Mouse (Mus musculus) kidney, postnatal 10 days (tissue): Measurements from ENCODE around the gene Ntm.

Experiments used
- DNase-seq: peaks from one replicate; pipeline ENCODE4 v3.0.0; 2021; ENCODE audit warnings: mixed read lengths

The Ntm gene

DNA sequence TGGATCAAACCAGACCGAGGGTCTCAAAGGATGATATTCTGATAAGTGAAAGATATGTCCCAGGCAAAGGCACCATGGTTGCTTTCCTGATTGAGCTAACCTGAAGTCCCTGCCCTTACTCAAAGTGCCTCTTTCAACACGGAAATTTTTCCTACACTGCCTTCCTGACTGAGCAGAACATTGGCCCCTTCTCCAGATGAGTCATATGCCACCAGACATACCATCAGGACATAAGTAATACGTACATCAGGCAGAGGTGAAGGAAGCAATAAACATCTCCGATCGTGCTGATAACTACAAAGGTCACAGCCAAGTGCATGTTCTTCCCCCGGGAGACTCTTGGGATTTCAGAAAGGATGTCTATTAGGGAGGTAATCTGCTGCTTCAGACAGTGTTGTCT is 693.0 kb downstream of the Ntm start:
- DNase-seq: no peak

GRCm38 (mm10) chr9:29269277-29269646 is 693.7 kb downstream of the Ntm start:
- no peak for DNase-seq

- DNase-seq: no peak
Observed at GRCm38 (mm10) chr9:29268583-29269276, 694.2 kb downstream of the Ntm start.

GRCm38 (mm10) chr9:29267663-29268062 is 695.3 kb downstream of the Ntm start:
- no peak for DNase-seq

DNA sequence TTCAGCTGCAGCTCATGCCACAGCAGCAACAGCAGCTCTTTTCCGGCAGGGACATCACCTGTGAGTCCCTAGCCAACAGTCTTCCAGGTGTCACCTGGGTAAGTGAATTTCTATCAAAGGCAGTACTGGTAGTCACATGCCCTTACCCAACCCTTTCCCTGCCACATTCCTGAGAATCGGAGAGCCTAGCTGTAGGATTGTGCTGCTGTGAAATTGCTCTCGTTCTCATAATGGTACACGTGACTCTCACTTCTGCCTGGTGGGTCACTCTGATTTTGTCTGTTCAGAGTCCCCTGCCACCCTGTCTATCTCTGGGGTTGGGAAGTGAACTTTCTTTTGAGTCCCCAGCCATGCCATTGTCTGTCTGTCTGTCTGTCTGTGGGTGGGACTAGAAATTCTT is 697.8 kb downstream of the Ntm start:
- no peak for DNase-seq

DNA sequence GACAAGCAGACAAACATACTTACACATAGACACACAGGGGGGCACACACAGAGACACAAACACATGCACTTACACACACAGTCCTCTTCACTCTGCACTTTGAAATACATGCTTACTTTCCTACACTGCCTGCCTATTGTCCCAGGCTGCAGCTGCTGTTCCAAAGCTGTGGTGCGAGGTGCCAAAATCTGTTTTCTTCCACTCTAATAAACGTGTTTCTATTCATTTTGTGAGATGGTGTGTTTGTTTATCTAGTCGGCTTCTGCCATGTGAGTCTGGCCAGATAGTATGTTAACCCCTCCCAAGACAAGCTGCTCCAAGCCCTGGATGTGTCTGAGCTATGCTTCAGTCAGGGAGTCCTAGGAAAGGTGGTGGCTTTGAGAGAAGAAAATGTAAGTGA is 700.1 kb downstream of the Ntm start:
- DNase-seq: no peak

DNA sequence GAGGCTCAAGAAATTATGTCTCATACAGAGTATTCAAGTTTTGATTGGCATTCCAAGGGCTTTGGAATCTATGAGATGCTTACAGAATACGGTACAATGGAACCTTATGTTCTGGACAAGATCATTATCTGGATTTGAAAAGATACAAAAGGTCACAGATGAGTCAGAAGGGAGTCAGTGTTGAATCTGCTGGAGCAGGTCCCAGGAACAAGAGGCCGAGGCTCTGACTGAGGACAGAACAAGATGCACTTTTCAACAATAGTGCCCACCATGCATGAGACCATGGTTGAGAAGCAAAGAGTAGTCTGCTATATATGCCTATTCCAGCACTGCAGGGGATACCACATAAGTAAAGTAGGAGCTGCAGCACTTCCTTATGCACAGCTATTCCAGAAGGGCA is 710.1 kb downstream of the Ntm start:
- no peak for DNase-seq

DNA sequence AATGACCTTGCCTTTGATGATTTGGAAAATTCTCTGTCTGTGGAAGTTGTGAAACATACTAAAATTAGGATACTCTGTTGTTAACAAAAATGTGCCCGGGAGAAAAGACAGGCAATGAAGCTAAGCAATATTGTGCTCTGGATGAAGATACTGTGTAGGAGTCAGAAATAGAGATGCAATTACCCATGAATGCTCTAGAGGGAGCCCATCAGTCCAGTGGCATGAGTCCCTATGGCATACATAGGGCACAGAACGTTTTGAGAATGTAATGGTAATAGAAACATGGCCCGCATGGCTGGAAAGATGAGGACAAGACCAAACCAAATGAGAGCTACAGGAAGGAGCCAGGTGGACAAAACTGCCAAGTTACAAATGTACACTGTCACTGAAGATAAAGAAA is 712.1 kb downstream of the Ntm start:
- DNase-seq: no peak

- no peak for DNase-seq
Observed at GRCm38 (mm10) chr9:29247812-29248211, 715.1 kb downstream of the Ntm start.

- no peak for DNase-seq
Observed at GRCm38 (mm10) chr9:29244006-29244405, 718.9 kb downstream of the Ntm start.

DNA sequence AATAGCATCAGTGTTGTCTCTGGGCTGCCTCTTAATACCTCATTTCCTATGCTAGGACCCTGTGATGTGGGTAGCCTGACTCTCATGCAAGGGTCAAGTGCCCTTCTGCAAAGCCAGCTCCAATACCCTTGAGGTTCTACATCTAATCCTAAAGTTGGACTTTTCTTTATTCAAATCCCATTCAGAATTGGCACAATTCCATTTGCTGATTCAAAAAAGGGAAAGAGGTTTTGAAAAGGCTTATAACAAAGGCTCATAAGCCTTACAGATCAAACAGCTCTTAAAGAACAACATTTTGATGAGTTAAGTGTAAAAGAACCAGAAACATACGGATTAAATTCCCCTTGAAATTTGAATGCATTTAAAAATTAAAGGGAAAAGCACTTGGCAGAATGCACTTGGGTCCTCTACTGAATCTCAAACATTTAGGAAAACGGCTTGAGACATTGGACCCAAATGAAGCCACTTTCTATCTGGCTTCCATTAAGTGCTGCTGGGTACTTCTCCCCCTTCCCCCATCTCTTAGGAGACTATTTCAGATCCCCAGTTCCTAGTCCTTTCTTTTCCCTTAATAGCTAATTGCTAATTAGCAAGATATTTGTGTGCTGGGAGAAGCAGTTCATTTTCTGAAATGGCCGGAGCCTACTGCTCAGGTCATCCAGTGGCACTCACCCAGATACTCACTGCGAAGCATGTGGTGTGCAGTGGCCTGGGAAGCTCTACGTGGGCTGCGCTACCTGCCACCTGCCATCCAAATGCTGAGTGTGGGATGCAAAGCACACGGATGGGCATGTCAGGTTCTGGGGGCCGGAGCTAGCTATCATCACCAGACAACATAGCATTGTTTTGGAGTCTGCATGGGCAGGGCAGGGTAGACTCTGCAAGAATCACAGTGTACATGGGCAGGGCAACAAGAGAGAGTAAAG is 720.2 kb downstream of the Ntm start:
- no peak for DNase-seq

GRCm38 (mm10) chr9:29240797-29241196 is 722.1 kb downstream of the Ntm start:
- no peak for DNase-seq

GRCm38 (mm10) chr9:29238973-29239372 is 724.0 kb downstream of the Ntm start:
- no peak for DNase-seq

DNA sequence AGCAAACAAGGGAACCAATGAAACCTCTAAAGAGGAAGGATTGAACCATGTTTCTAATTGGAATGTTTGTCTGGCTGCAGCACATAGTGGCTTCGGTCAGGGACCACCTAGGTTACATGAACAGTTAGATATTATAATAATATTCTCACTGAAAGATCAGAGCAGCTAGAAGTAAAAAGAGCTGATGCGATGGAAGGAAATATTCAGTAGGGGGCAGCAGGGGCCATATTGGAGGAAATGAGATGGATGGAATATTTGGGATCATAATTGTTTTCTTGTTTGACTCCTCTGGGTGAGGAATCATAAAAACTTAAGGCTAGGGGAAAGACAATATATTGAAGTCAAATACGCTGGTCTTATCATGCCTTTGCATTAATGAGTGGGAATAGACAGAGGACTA is 726.2 kb downstream of the Ntm start:
- no peak for DNase-seq

DNA sequence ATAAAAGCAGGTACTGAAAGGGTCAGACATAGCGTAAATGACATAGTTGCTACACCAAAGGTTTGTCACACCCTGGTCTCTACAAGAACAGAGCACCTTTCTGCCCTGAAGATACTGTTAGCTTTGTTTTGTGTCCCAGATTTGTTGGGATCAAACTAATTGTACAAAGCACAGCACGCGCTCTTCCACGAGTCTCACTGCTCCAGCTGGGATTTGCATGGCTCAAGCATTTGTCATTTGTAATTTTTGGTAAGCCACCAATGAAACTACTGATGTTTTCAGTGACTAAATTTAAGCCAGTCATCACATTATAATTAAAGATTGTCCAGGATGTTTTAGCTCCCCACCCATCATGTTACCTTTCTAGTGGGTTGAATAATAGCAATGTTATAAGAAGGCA is 735.2 kb downstream of the Ntm start:
- no peak for DNase-seq

DNA sequence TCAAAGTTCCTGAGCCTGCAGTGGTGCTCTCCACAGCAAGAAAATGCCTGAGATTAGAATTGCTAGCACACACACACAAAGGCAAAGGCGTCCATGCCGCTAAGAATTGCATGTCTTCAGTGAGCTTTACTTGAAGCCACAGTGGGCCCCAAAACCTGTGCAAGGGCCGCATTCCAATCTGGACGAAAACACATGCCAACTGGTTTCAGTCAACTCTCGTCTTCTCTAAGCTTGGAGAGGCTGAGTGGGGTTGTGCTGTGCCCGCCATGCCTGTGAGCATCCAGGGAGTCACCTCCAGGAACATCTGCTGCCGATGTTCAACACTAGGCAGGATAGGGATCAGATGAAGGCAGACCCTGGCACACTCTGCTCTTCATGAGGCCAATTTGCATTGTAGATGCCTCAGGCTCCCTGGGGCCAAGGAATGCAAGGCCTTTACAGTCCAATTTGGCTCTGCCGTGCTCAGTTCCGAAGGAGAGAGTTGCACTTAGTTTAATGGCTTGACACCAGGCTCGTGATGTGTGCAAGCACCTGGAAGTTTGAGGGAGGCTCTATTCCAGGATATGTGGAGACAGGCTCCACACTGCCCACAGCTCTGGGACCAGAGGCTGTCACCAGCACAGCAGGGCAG is 739.9 kb downstream of the Ntm start:
- no peak for DNase-seq

DNA sequence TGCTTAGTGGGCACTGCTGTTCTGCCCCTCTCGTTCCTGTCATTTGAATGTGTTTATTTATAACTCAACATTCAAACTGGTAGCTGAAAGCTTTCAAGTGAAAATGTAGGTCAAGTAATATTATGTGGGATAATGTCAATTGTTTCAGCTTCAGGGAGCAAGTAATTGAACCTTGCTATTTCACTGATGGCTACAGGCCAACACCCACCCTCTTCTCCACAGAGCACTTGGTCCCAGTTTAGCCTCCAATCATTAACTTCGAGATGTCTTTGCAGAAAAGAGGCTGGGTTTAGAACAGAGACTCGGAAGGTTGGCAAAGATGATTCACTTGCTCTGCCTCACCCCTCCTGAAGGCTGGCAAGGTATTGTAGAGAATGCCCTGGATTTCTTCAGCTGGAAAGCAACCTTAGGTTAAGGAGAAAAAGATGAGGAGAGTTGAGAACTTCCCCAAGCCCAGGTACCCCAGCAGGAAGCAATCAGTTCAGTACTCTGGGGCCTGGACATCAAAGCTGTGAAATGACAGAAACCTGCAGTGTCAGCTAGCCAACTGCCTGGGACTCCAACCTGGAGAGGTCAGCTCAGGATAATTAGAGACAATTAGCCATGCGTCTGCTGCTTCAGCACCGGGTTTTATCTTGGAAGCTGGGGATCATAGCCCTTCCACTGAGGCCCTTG is 741.9 kb downstream of the Ntm start:
- no peak for DNase-seq

- no peak for DNase-seq
Observed at GRCm38 (mm10) chr9:29220493-29220892, 742.4 kb downstream of the Ntm start.

- DNase-seq: no peak
Observed at GRCm38 (mm10) chr9:29217951-29218350, 745.0 kb downstream of the Ntm start.

GRCm38 (mm10) chr9:29216528-29216927 is 746.4 kb downstream of the Ntm start:
- DNase-seq: no peak

- no peak for DNase-seq
Observed at GRCm38 (mm10) chr9:29215796-29216195, 747.1 kb downstream of the Ntm start.

DNA sequence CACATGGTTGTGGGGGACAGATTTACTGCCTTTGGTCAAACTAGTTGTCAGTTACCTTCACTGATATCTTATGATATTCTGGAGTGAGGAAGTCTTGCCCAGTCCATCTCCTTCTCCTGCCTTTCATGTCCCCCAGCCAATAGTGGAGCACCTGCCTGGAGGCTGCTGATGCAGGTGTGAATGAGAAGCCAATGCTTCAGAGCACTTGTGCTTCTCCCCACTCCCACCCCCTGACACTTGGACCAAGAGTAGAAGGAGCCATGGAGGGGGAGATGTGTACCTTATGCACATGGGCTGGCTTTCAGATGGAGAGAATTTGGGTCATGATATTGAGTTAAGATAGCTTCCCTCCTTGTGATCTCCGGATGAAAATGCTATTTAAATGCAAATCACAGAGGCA is 747.7 kb downstream of the Ntm start:
- DNase-seq: no peak

- DNase-seq: no peak
Observed at GRCm38 (mm10) chr9:29209243-29209642, 753.7 kb downstream of the Ntm start.
